Mouse (Mus musculus): ENCODE results near the gene Magee2.
"Not testable (repeated sequence)": the region's sequence is repeated elsewhere in the genome, so short reads cannot be mapped to it uniquely, and the experiment has no call there.

Magee2 gene

GRCm38 (mm10) chrX:104856751-104857341, at the start of gene Magee2:
Gene Magee2, minus strand, starts transcription at chrX:104857267.
- DNase-seq: no peak

- no peak for DNase-seq
Measured at GRCm38 (mm10) chrX:104853610-104854009, 3.5 kb downstream of the Magee2 start.

- not testable (repeated sequence) for DNase-seq
Measured at GRCm38 (mm10) chrX:104817583-104817982, 39.5 kb downstream of the Magee2 start.

- DNase-seq: not testable (repeated sequence)
Measured at GRCm38 (mm10) chrX:104816987-104817386, 40.1 kb downstream of the Magee2 start.

- not testable (repeated sequence) for DNase-seq
Measured at GRCm38 (mm10) chrX:104813704-104814103, 43.4 kb downstream of the Magee2 start.
